Mouse (Mus musculus): ENCODE measurements around the gene Gm5039. TPM values are rescaled to one million over a fixed set of nuclear protein-coding genes. Genes with fewer than 3 reads are reported as not detected.
"Not testable (repeated sequence)": the region's sequence is repeated elsewhere in the genome, so short reads cannot be mapped to it uniquely, and the experiment has no call there.

Gm5039 gene
- total and polyA plus RNA-seq, 3 experiments, result not detected

- Histone ChIP-seq H3K9ac (ENCODE audit: low read depth, low read length) (peak within 1 kb of the TSS; percentile 85), H3K36me3 (ENCODE audit: control insufficient read depth, insufficient read depth, low read length) (no peaks in the 10 kb centered on the region), H3K79me2 (replicated peaks; ENCODE audit: control insufficient read depth, insufficient read depth, low read length) (no peaks in the 10 kb centered on the region), H3K4me3 (peak within 1 kb of the TSS; percentile 93), H3K27ac (peak within 1 kb of the TSS; percentile 91), H3K27me3 (ENCODE audit: control insufficient read depth, insufficient read depth, low read length) (no peaks in the 10 kb centered on the region), H3K4me1 (ENCODE audit: control insufficient read depth, insufficient read depth, low read length) (no peaks in the 10 kb centered on the region)
- DNase-seq, result peak; percentile 91 to 92
- intact Hi-C loops (cut with DNase I), result no loop called here
- under 1% methylated on average over 38 of the region's 38 CpGs for WGBS
- 0 out of 2 replicates have a peak, but pooled peaks have one; percentile 10 for TF ChIP-seq EP300 (IDR thresholded peaks at IDR 0.05; ENCODE audit: insufficient read depth, low read depth, low read length)
- 0 out of 2 replicates have a peak, but pooled peaks have one; percentile 5 for TF ChIP-seq CTCF (IDR thresholded peaks at IDR 0.05)
- peak; percentile 62 for TF ChIP-seq POLR2A (IDR thresholded peaks at IDR 0.05; ENCODE audit: insufficient read depth, low read depth, low read length)
Observed at GRCm38 (mm10) chr12:88360441-88361119, 36.8 kb upstream of the Gm5039 start, which contains the start of gene Adck1. Adck1 (plus strand) TSS chr12:88360554.

- 18% methylated on average over 40 of the region's 41 CpGs for WGBS
- Histone ChIP-seq H3K27me3 (ENCODE audit: control insufficient read depth, insufficient read depth, low read length) (no peaks in the 10 kb centered on the region), H3K27ac (no peak overlapping the region), H3K9ac (ENCODE audit: low read depth, low read length) (peak overlapping the region; percentile 42; the same call in 1 of the 2 replicates), H3K4me3 (no peak overlapping the region), H3K79me2 (replicated peaks; ENCODE audit: control insufficient read depth, insufficient read depth, low read length) (no peaks in the 10 kb centered on the region), H3K36me3 (ENCODE audit: control insufficient read depth, insufficient read depth, low read length) (no peaks in the 10 kb centered on the region), H3K4me1 (ENCODE audit: control insufficient read depth, insufficient read depth, low read length) (no peaks in the 10 kb centered on the region)
- no peak for DNase-seq
- TF ChIP-seq CTCF (IDR thresholded peaks at IDR 0.05) (no peak), EP300 (IDR thresholded peaks at IDR 0.05; ENCODE audit: insufficient read depth, low read depth, low read length) (no peak), POLR2A (IDR thresholded peaks at IDR 0.05; ENCODE audit: insufficient read depth, low read depth, low read length) (no peak)
- intact Hi-C loops (cut with DNase I), result no loop called here
Observed at GRCm38 (mm10) chr12:88354182-88354702, 30.4 kb upstream of the Gm5039 start.

DNA sequence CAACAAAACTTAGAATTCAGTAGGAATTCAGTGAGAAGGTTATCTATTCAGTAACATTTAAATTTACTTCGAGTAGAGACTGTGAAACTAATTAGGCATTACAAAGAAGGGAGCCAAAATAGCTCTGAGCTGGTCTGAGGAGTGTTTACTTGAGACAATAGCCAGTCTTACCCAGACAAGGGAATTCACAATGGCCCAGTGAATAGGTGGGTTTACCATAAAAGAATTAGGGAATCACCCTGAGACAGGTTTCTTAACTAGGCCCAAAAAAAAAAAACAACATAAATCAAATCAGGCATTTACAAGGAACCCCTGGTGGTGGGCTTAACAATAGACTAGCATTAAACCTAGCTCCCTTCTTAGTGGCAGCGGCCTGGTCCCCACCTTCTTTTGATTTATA is 17.5 kb upstream of the Gm5039 start:
- H3K9ac ChIP-seq (ENCODE audit: low read depth, low read length); H3K27ac ChIP-seq; H3K4me1 ChIP-seq (ENCODE audit: control insufficient read depth, insufficient read depth, low read length); H3K36me3 ChIP-seq (ENCODE audit: control insufficient read depth, insufficient read depth, low read length); H3K79me2 ChIP-seq (replicated peaks; ENCODE audit: control insufficient read depth, insufficient read depth, low read length); intact Hi-C loops (cut with DNase I); H3K27me3 ChIP-seq (ENCODE audit: control insufficient read depth, insufficient read depth, low read length); H3K4me3 ChIP-seq; DNase-seq: not testable (repeated sequence)
- 51% methylated on average over 2 of the region's 2 CpGs for whole genome bisulfite sequencing

DNA sequence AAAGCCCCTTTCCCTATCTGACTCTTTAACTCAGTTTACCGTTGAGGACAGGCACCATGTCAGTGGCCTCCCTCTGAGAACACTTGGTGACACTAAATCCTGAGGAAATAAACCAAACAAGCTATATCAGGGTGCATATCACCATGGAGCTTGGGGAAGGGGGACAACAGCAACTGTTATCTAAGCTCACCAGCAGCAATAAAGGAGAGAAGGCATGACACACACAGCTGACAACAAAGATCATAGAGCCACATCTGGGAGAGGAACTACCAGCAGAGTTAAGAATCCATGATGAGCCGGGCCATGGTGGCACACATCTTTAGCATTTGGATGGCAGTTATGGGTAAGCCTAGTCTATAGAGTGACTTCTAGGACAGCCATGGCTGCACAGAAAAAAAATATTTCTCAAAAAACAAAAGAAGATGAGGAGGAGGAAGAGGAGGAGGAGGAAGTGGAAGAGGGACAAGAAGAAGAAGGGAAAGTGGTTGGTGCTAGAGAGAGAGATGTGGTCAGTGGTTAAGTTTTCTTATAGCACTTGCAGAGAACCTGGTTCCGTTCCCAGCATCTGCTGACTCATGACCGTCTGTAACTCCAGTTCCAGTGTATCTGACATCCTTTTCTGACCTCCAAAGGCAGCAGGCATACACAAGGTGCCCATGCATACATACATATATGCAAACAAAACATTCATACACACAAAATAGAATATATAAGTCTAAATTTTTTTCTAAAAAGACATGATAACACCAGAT is 13.0 kb upstream of the Gm5039 start:
- H3K4me3 ChIP-seq; H3K79me2 ChIP-seq (replicated peaks; ENCODE audit: control insufficient read depth, insufficient read depth, low read length); H3K4me1 ChIP-seq (ENCODE audit: control insufficient read depth, insufficient read depth, low read length); intact Hi-C loops (cut with DNase I); H3K9ac ChIP-seq (ENCODE audit: low read depth, low read length); H3K27me3 ChIP-seq (ENCODE audit: control insufficient read depth, insufficient read depth, low read length); DNase-seq; H3K36me3 ChIP-seq (ENCODE audit: control insufficient read depth, insufficient read depth, low read length); H3K27ac ChIP-seq: not testable (repeated sequence)
- WGBS, result 57% methylated on average over 4 of the region's 4 CpGs

- Histone ChIP-seq H3K36me3 (ENCODE audit: control insufficient read depth, insufficient read depth, low read length) (no peaks in the 10 kb centered on the region), H3K27me3 (ENCODE audit: control insufficient read depth, insufficient read depth, low read length) (no peaks in the 10 kb centered on the region), H3K4me1 (ENCODE audit: control insufficient read depth, insufficient read depth, low read length) (no peaks in the 10 kb centered on the region), H3K27ac (no peak overlapping the region), H3K9ac (ENCODE audit: low read depth, low read length) (no peak overlapping the region), H3K79me2 (replicated peaks; ENCODE audit: control insufficient read depth, insufficient read depth, low read length) (no peaks in the 10 kb centered on the region), H3K4me3 (no peak overlapping the region)
- 56% methylated on average over 3 of the region's 3 CpGs for WGBS
- no peak for DNase-seq
- intact Hi-C loops (cut with DNase I), result no loop called here
- TF ChIP-seq EP300 (IDR thresholded peaks at IDR 0.05; ENCODE audit: insufficient read depth, low read depth, low read length) (no peak), POLR2A (IDR thresholded peaks at IDR 0.05; ENCODE audit: insufficient read depth, low read depth, low read length) (no peak), CTCF (IDR thresholded peaks at IDR 0.05) (no peak)
Observed at GRCm38 (mm10) chr12:88314556-88314955, 9.3 kb downstream of the Gm5039 start.

DNA sequence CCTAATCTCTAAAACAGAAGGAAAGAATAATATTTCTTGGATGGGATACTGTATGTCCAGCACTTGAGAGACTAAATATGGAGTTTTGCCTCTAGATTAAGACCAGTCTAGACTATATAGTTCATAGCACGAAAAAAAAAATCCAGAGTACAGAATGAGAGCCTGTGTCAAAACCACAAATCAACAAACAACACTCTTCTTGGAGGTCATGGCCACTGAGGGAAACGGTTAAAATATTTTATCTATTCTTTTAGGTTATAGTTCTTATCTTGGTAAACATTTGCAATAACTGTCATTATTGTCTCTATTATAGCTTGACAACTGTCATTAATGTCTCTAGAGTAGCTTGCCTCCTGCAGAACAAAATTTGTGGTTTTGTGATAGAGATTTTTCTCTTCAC is 26.7 kb downstream of the Gm5039 start:
- H3K27ac ChIP-seq; H3K9ac ChIP-seq (ENCODE audit: low read depth, low read length); intact Hi-C loops (cut with DNase I); H3K36me3 ChIP-seq (ENCODE audit: control insufficient read depth, insufficient read depth, low read length); DNase-seq; H3K4me1 ChIP-seq (ENCODE audit: control insufficient read depth, insufficient read depth, low read length); H3K79me2 ChIP-seq (replicated peaks; ENCODE audit: control insufficient read depth, insufficient read depth, low read length); H3K27me3 ChIP-seq (ENCODE audit: control insufficient read depth, insufficient read depth, low read length); H3K4me3 ChIP-seq: not testable (repeated sequence)
- 54% methylated on average over 2 of the region's 2 CpGs for WGBS

DNA sequence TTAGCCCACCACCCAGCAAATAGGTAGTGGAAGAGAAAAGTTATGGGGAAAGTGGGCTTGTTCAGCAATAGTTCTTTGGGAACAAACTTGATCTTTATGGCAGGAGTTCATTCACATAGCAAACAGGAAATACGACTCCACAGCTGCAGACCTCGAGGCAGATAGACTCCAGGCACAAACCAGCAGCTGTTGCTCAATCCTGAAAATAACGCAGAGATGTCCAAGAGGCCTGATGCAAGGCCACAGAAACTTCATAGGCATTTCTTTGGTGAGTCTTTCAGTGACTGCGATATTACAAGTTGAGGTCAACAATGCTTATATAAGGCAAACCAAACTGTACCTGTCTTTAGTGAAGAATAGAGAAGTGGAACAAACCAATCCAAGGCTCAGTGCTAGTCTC is 30.7 kb downstream of the Gm5039 start:
- H3K4me3 ChIP-seq; H3K4me1 ChIP-seq (ENCODE audit: control insufficient read depth, insufficient read depth, low read length); H3K36me3 ChIP-seq (ENCODE audit: control insufficient read depth, insufficient read depth, low read length); intact Hi-C loops (cut with DNase I); H3K79me2 ChIP-seq (replicated peaks; ENCODE audit: control insufficient read depth, insufficient read depth, low read length); H3K27ac ChIP-seq; H3K9ac ChIP-seq (ENCODE audit: low read depth, low read length); DNase-seq; H3K27me3 ChIP-seq (ENCODE audit: control insufficient read depth, insufficient read depth, low read length): not testable (repeated sequence)
- 50% methylated on average over 4 of the region's 4 CpGs for WGBS

GRCm38 (mm10) chr12:88285224-88285623 is 38.6 kb downstream of the Gm5039 start:
- H3K27ac ChIP-seq; H3K27me3 ChIP-seq (ENCODE audit: control insufficient read depth, insufficient read depth, low read length); intact Hi-C loops (cut with DNase I); H3K4me1 ChIP-seq (ENCODE audit: control insufficient read depth, insufficient read depth, low read length); H3K36me3 ChIP-seq (ENCODE audit: control insufficient read depth, insufficient read depth, low read length); H3K9ac ChIP-seq (ENCODE audit: low read depth, low read length); H3K79me2 ChIP-seq (replicated peaks; ENCODE audit: control insufficient read depth, insufficient read depth, low read length); DNase-seq; H3K4me3 ChIP-seq: not testable (repeated sequence)
- 90% methylated on average over 5 of the region's 5 CpGs for WGBS

DNA sequence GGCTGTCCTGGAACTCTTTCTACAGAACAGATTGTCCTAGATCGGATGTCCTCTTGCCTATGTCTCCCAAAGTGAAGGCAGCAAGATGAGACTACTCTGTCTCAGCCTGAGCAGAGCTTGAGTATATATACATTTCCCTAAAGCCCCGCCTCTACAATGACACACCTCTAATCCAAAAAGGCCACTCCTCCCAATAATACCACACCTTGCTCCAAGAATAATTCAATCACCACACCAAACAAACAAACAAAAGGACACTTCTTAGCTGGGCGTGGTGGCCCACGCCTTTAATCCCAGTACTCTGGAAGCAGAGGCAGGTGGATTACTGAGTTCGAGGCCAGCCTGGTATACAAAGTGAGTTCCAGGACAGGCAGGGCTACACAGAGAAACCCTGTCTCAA is 49.4 kb downstream of the Gm5039 start, which contains the start of gene Gm5662:
Gm5662 (minus strand) TSS at position 101 of the 400 bp plus-strand sequence.
- 72% methylated on average over 5 of the region's 5 CpGs for WGBS

More for the DNA sequence above, 49.4 kb downstream of the Gm5039 start, which contains the start of gene Gm5662:
- H3K27me3 ChIP-seq (ENCODE audit: control insufficient read depth, insufficient read depth, low read length); H3K4me3 ChIP-seq; DNase-seq; H3K9ac ChIP-seq (ENCODE audit: low read depth, low read length); intact Hi-C loops (cut with DNase I); H3K79me2 ChIP-seq (replicated peaks; ENCODE audit: control insufficient read depth, insufficient read depth, low read length); H3K27ac ChIP-seq; H3K36me3 ChIP-seq (ENCODE audit: control insufficient read depth, insufficient read depth, low read length); H3K4me1 ChIP-seq (ENCODE audit: control insufficient read depth, insufficient read depth, low read length): not testable (repeated sequence)

All from heart, adult 2 months (tissue).